Comparison of ENCODE assay signal across 8 mouse cellular contexts in the genomic region with DNA sequence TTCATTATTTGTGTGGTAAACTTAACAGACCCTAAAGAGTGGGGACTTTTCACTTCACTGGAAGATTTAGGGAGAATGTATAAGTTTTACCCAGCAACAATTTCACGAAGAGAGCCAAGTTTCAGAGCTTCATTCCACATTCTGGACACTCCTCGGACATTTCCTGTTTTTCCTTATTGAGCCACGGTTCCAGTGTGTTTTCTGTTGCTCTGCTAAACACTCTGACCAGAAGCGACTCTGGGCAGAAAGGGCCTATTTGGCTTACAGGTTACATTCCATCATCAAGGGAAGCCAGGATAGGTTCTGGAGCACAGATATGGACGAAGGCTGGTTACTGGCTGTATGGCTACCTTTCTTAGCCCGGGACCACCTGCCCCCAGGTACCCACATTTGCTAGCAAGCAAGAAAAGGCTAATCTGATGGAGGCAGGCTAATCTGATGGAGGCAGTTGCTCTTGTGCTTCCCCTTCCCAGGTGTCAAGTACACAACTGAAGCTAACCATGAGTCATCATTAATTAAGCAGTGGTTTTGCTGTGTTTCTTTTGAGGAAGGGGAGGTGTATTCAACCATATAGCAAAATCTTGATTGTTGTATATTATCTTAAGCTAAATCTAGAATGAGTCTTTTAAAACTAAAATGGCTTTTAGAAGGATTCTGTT. TPM values are rescaled to one million over a fixed set of nuclear protein-coding genes. Genes with fewer than 3 reads are reported as not detected.
DNase-seq lines count a peak whose midpoint lies in the region; ATAC-seq lines count a peak whose summit lies in the region.

No protein-coding gene starts in this region.

- ATAC-seq in kidney, embryonic 14.5 days (ENCODE audit: low FRiP score, low TSS enrichment) = no peak
- ATAC-seq in hindbrain, embryonic 13.5 days (ENCODE audit: low FRiP score) = no peak
- ATAC-seq in midbrain, embryonic 15.5 days (replicated peaks) = no peak
- no peak for ATAC-seq in activated CD4-positive, CD25-positive, alpha-beta regulatory T cell, adult 4 months

- no peaks in the 10 kb centered on the region for H3K27me3 ChIP-seq in kidney, embryonic 14.5 days (ENCODE audit: control insufficient read depth, insufficient read depth, low read length)
- H3K27me3 ChIP-seq in hindbrain, embryonic 13.5 days = no peaks in the 10 kb centered on the region
- H3K27me3 ChIP-seq in midbrain, embryonic 15.5 days (replicated peaks) = no peaks in the 10 kb centered on the region

- peak overlapping the region; percentile 85; the same call in 1 of the 2 replicates for H3K4me3 ChIP-seq in kidney, embryonic 14.5 days (ENCODE audit: low read length)
- peak overlapping the region; percentile 88 for H3K4me3 ChIP-seq in hindbrain, embryonic 13.5 days
- peak overlapping the region; percentile 93 for H3K4me3 ChIP-seq in midbrain, embryonic 15.5 days

- no peak overlapping the region; the same call in 1 of the 2 replicates for H3K9ac ChIP-seq in kidney, embryonic 14.5 days (ENCODE audit: low read depth, low read length)
- peak overlapping the region; percentile 94; the same call in 1 of the 2 replicates for H3K9ac ChIP-seq in hindbrain, embryonic 13.5 days
- H3K9ac ChIP-seq in midbrain, embryonic 15.5 days = no peak overlapping the region

- peaks cover 2% of the 10 kb centered on the region; the same call in 1 of the 2 replicates for H3K36me3 ChIP-seq in kidney, embryonic 14.5 days (ENCODE audit: control insufficient read depth, insufficient read depth, low read length)
- H3K36me3 ChIP-seq in hindbrain, embryonic 13.5 days = peaks cover 18% of the 10 kb centered on the region
- 0 out of 2 replicates have a peak, but pooled peaks cover 4% of the 10 kb centered on the region for H3K36me3 ChIP-seq in midbrain, embryonic 15.5 days (replicated peaks)

- 73% methylated on average over 6 of the region's 6 CpGs for WGBS in kidney, embryonic 14.5 days
- WGBS in hindbrain, embryonic 13.5 days = 81% methylated on average over 6 of the region's 6 CpGs
- WGBS in midbrain, embryonic 15.5 days = 75% methylated on average over 6 of the region's 6 CpGs

- DNase-seq in kidney, postnatal 10 days = no peak
- peak; percentile 58 for DNase-seq in adipocyte (ENCODE audit: low spot score)
- no peak for DNase-seq in adrenal gland, postnatal 10 days
- DNase-seq in layer of hippocampus, adult 9-10 months (ENCODE audit: low spot score) = no peak

- peak overlapping the region; percentile 81; the same call in 1 of the 2 replicates for H3K4me2 ChIP-seq in kidney, embryonic 14.5 days (replicated peaks; ENCODE audit: low read depth, low read length)
- peak overlapping the region; percentile 66 for H3K4me2 ChIP-seq in hindbrain, embryonic 13.5 days
- H3K4me2 ChIP-seq in midbrain, embryonic 15.5 days = peak overlapping the region; percentile 56

- no peaks in the 10 kb centered on the region for H3K9me3 ChIP-seq in kidney, embryonic 14.5 days (ENCODE audit: control insufficient read depth, low read length)
- H3K9me3 ChIP-seq in hindbrain, embryonic 13.5 days = no peaks in the 10 kb centered on the region
- no peaks in the 10 kb centered on the region for H3K9me3 ChIP-seq in midbrain, embryonic 15.5 days

- no peak overlapping the region for H3K27ac ChIP-seq in kidney, embryonic 14.5 days (ENCODE audit: low read depth, low read length)
- no peak overlapping the region for H3K27ac ChIP-seq in hindbrain, embryonic 13.5 days
- H3K27ac ChIP-seq in midbrain, embryonic 15.5 days = no peak overlapping the region

- 0 out of 2 replicates have a peak, but pooled peaks cover 6% of the 10 kb centered on the region for H3K4me1 ChIP-seq in kidney, embryonic 14.5 days (ENCODE audit: control insufficient read depth, insufficient read depth, low read length)
- H3K4me1 ChIP-seq in hindbrain, embryonic 13.5 days (replicated peaks) = peaks cover 24% of the 10 kb centered on the region
- peaks cover 17% of the 10 kb centered on the region for H3K4me1 ChIP-seq in midbrain, embryonic 15.5 days

RNA-seq across cellular contexts. Expression of a gene that starts 1.7 kb away (rescaled TPM):
- polyA plus RNA-seq in kidney, embryonic 14.5 days (2014; fragmentation: Nextera tagmentation; extraction: Ambion mirVana) = 7.0 and 8.2 TPM in 2 replicates
- 6.2 TPM in 2 replicates for polyA plus RNA-seq in hindbrain, embryonic 13.5 days (2015; fragmentation: Nextera tagmentation; extraction: Ambion mirVana)
- 6.0 and 6.9 TPM in 2 replicates for polyA plus RNA-seq in midbrain, embryonic 15.5 days (2015; fragmentation: Nextera tagmentation; extraction: Ambion mirVana)
- total RNA-seq in adrenal gland, postnatal 10 days (2021) = 10 to 100 TPM; 16.3 to 16.4 TPM
- 1 to 10 TPM; 4.1 to 4.4 TPM for polyA plus RNA-seq in activated CD4-positive, CD25-positive, alpha-beta regulatory T cell, adult 4 months (2017; shearing (Covaris generic))

RNA-seq across cellular contexts. Expression of a gene that starts 6.0 kb away (rescaled TPM):
- 0.10 TPM in 1 of 2 replicates, not detected in the other for polyA plus RNA-seq in kidney, embryonic 14.5 days (2014; fragmentation: Nextera tagmentation; extraction: Ambion mirVana)
- polyA plus RNA-seq in hindbrain, embryonic 13.5 days (2015; fragmentation: Nextera tagmentation; extraction: Ambion mirVana) = 0.09 and 0.25 TPM in 2 replicates
- polyA plus RNA-seq in midbrain, embryonic 15.5 days (2015; fragmentation: Nextera tagmentation; extraction: Ambion mirVana) = 0.17 and 0.29 TPM in 2 replicates
- total RNA-seq in adrenal gland, postnatal 10 days (2021) = 10 to 100 TPM in 1 of 2 experiments, 1 to 10 TPM in 1; 4.4 to 19.8 TPM
- polyA plus RNA-seq in activated CD4-positive, CD25-positive, alpha-beta regulatory T cell, adult 4 months (2017; shearing (Covaris generic)) = 1 to 10 TPM; 5.0 to 5.1 TPM
